Mouse (Mus musculus) G1E (cell line): Measurements from ENCODE around the gene Zfp710. TPM values are rescaled to one million over a fixed set of nuclear protein-coding genes. Genes with fewer than 3 reads are reported as not detected.

Experiments
- ATAC-seq: 2 replicates; pipeline ENCODE4 v1.8.0; 2016; ENCODE audit warnings: mild to moderate bottlenecking; ENCODE audit not compliant: insufficient number of reproducible peaks, poor library complexity, low FRiP score, severe bottlenecking; ENCODE audit errors: extremely low read depth
- DNase-seq: peaks from one replicate; pipeline ENCODE4 v3.0.0; 2012; ENCODE audit warnings: low spot score
- H3K27me3 ChIP-seq: 2 replicates; pipeline ENCODE4 v1.6.1; 2012; ENCODE audit warnings: mild to moderate bottlenecking, low read length, inconsistent platforms; ENCODE audit not compliant: insufficient read depth
- H3K36me3 ChIP-seq: replicated peaks from 2 replicates; pipeline ENCODE3; 2012; ENCODE audit warnings: mild to moderate bottlenecking, inconsistent platforms
- H3K4me1 ChIP-seq: 2 replicates; pipeline ENCODE4 v1.6.1; 2012; ENCODE audit warnings: low read depth, low read length, inconsistent platforms, mixed read lengths; ENCODE audit not compliant: insufficient read depth
- H3K4me3 ChIP-seq: 2 replicates; pipeline ENCODE4 v1.5.1; 2012; ENCODE audit warnings: low read depth, mild to moderate bottlenecking, inconsistent platforms, low read length, moderate library complexity, mixed read lengths
- H3K9me3 ChIP-seq: replicated peaks from 2 replicates; pipeline ENCODE4 v1.6.1; 2012; ENCODE audit warnings: inconsistent platforms
- CTCF ChIP-seq: IDR thresholded peaks from 2 replicates; pipeline ENCODE4 v1.5.1; 2012; ENCODE audit warnings: low read depth, low read length, inconsistent platforms, mixed read lengths
- GATA1 ChIP-seq: IDR thresholded peaks from 2 replicates; pipeline ENCODE4 v1.6.1; 2012; ENCODE audit warnings: borderline replicate concordance, low read length, inconsistent platforms, mixed read lengths
- GATA2 ChIP-seq: IDR thresholded peaks from 2 replicates; pipeline ENCODE4 v1.6.1; 2012; ENCODE audit warnings: low read depth, low read length, inconsistent platforms, borderline replicate concordance
- POLR2AphosphoS5 ChIP-seq: IDR thresholded peaks from 2 replicates; pipeline ENCODE4 v1.6.1; 2012; ENCODE audit warnings: low read depth, low read length, inconsistent platforms; ENCODE audit not compliant: insufficient replicate concordance
- TAL1 ChIP-seq: conservative IDR thresholded peaks from 2 replicates; pipeline ENCODE4 v1.6.1; 2012; ENCODE audit warnings: low read depth, low read length, inconsistent platforms, mixed read lengths
- polyA plus RNA-seq: library from polyadenylated mRNA; stranded (reverse); fragments of >175 nt; gene quantifications from 2 replicates; pipeline ENCODE4 v1.2.3, GENCODE M21; 2012
- total RNA-seq, 2 experiments: library from RNA; stranded (forward) in 1 of 2; stranded (reverse) in 1 of 2; fragments of 200-1000 nt in 1 of 2; fragments of >200 nt in 1 of 2; fragmentation: Nextera tagmentation in 1 of 2; gene quantifications; 2 replicates each; pipeline ENCODE4 v1.2.3; 2014 to 2017

Zfp710 gene
- total and polyA plus RNA-seq, 3 experiments: 10.7 to 53.7 (median 25.1) TPM

GRCm38 (mm10) chr7:80032216-80033052, 7.8 kb downstream of the Zfp710 start:
- TF ChIP-seq GATA1 (no peak), CTCF (no peak), GATA2 (no peak), TAL1 (no peak), POLR2AphosphoS5 (no peak)
- peaks cover 85% of the 10 kb centered on the region for H3K4me1 ChIP-seq
- ATAC-seq (no peak), DNase-seq (no peak)
- peaks cover 44% of the 10 kb centered on the region for H3K36me3 ChIP-seq
- H3K4me3 ChIP-seq: peak overlapping the region; percentile 54; the same call in 1 of the 2 replicates
- no peaks in the 10 kb centered on the region for H3K27me3 ChIP-seq
- H3K9me3 ChIP-seq: no peaks in the 10 kb centered on the region

GRCm38 (mm10) chr7:80033064-80033717, 8.6 kb downstream of the Zfp710 start:
- Histone ChIP-seq H3K4me1 (peaks cover 83% of the 10 kb centered on the region), H3K27me3 (no peaks in the 10 kb centered on the region), H3K4me3 (peak overlapping the region; percentile 54; the same call in 1 of the 2 replicates), H3K36me3 (peaks cover 48% of the 10 kb centered on the region), H3K9me3 (no peaks in the 10 kb centered on the region)
- DNase-seq: peak; percentile 29
- TF ChIP-seq GATA1 (no peak), CTCF (no peak), GATA2 (no peak), TAL1 (no peak), POLR2AphosphoS5 (no peak)
- ATAC-seq: no peak

- TF ChIP-seq CTCF: no peak
- TF ChIP-seq GATA2: no peak
- no peak for TF ChIP-seq POLR2AphosphoS5
- no peak for TF ChIP-seq TAL1
- no peak for TF ChIP-seq GATA1
- Histone ChIP-seq H3K9me3 (no peaks in the 10 kb centered on the region), H3K4me1 (peaks cover 81% of the 10 kb centered on the region), H3K27me3 (no peaks in the 10 kb centered on the region), H3K4me3 (no peak overlapping the region; the same call in 1 of the 2 replicates), H3K36me3 (peaks cover 51% of the 10 kb centered on the region)
- ATAC-seq (no peak), DNase-seq (no peak)
These were observed 9.2 kb downstream of the Zfp710 start for GRCm38 (mm10) chr7:80033771-80034170.

- ATAC-seq (no peak), DNase-seq (no peak)
- no peaks in the 10 kb centered on the region for H3K9me3 ChIP-seq
- H3K36me3 ChIP-seq: peaks cover 53% of the 10 kb centered on the region
- no peak for TF ChIP-seq TAL1
- no peak for TF ChIP-seq GATA1
- TF ChIP-seq CTCF: no peak
- no peak for TF ChIP-seq GATA2
- no peak for TF ChIP-seq POLR2AphosphoS5
- H3K4me3 ChIP-seq: no peak overlapping the region
- no peaks in the 10 kb centered on the region for H3K27me3 ChIP-seq
- H3K4me1 ChIP-seq: peaks cover 69% of the 10 kb centered on the region
These were observed 10.5 kb downstream of the Zfp710 start for GRCm38 (mm10) chr7:80035086-80035485.

- TF ChIP-seq GATA2: no peak
- TF ChIP-seq GATA1: no peak
- no peak for TF ChIP-seq POLR2AphosphoS5
- TF ChIP-seq TAL1: no peak
- TF ChIP-seq CTCF: no peak
- no peaks in the 10 kb centered on the region for H3K27me3 ChIP-seq
- no peak for DNase-seq
- peaks cover 53% of the 10 kb centered on the region for H3K36me3 ChIP-seq
- peaks cover 64% of the 10 kb centered on the region for H3K4me1 ChIP-seq
- no peak overlapping the region for H3K4me3 ChIP-seq
- H3K9me3 ChIP-seq: no peaks in the 10 kb centered on the region
- ATAC-seq: no peak; the same call in 1 of the 2 replicates
These were observed 11.1 kb downstream of the Zfp710 start for GRCm38 (mm10) chr7:80035748-80036147.

GRCm38 (mm10) chr7:80039699-80040098, 15.1 kb downstream of the Zfp710 start:
- no peak for ATAC-seq
- Histone ChIP-seq H3K27me3 (no peaks in the 10 kb centered on the region), H3K36me3 (peaks cover 66% of the 10 kb centered on the region), H3K4me3 (no peak overlapping the region), H3K9me3 (no peaks in the 10 kb centered on the region), H3K4me1 (peaks cover 37% of the 10 kb centered on the region)
- DNase-seq: no peak
- TF ChIP-seq TAL1 (no peak), GATA1 (no peak), CTCF (no peak), GATA2 (no peak), POLR2AphosphoS5 (no peak)
